Mouse (Mus musculus): Measurements from ENCODE around the gene Olfr312. TPM values are rescaled to one million over a fixed set of nuclear protein-coding genes. Genes with fewer than 3 reads are reported as not detected.
"Not testable (repeated sequence)": the region's sequence is repeated elsewhere in the genome, so short reads cannot be mapped to it uniquely, and the experiment has no call there.

Olfr312 gene
- polyA plus RNA-seq, 1 experiment from 2014 or later: not detected

GRCm38 (mm10) chr11:58803871-58804270 is 25.2 kb upstream of the Olfr312 start:
- ATAC-seq (ENCODE audit: insufficient number of reproducible peaks, insufficient read depth, low FRiP score, low TSS enrichment): no peak
- Histone ChIP-seq H3K36me3 (no peaks in the 10 kb centered on the region), H3K27me3 (no peaks in the 10 kb centered on the region), H3K4me1 (peaks cover 7% of the 10 kb centered on the region), H3K9me3 (no peaks in the 10 kb centered on the region), H3K4me2 (replicated peaks) (no peak overlapping the region), H3K4me3 (no peak overlapping the region), H3K27ac (no peak overlapping the region), H3K9ac (no peak overlapping the region)
- WGBS: 77% methylated on average over 4 of the region's 4 CpGs

- Histone ChIP-seq H3K4me2 (replicated peaks) (no peak overlapping the region), H3K27ac (no peak overlapping the region), H3K9me3 (no peaks in the 10 kb centered on the region), H3K9ac (no peak overlapping the region), H3K27me3 (no peaks in the 10 kb centered on the region), H3K4me1 (peaks cover 7% of the 10 kb centered on the region), H3K4me3 (no peak overlapping the region), H3K36me3 (no peaks in the 10 kb centered on the region)
- WGBS: 83% methylated on average over 2 of the region's 2 CpGs
- no peak for ATAC-seq (ENCODE audit: insufficient number of reproducible peaks, insufficient read depth, low FRiP score, low TSS enrichment)
Measured at GRCm38 (mm10) chr11:58804393-58804792, 24.6 kb upstream of the Olfr312 start.

- no peak for ATAC-seq (ENCODE audit: insufficient number of reproducible peaks, insufficient read depth, low FRiP score, low TSS enrichment)
- H3K27me3 ChIP-seq: no peaks in the 10 kb centered on the region
- 3% methylated on average over 1 of the region's 1 CpGs for WGBS
Measured at GRCm38 (mm10) chr11:58812001-58812400, 17.0 kb upstream of the Olfr312 start.

GRCm38 (mm10) chr11:58814700-58815099 is 14.3 kb upstream of the Olfr312 start, which contains the start of gene Olfr313:
Olfr313 (plus strand) TSS chr11:58815000.
- not testable (repeated sequence) for H3K9ac ChIP-seq; H3K27me3 ChIP-seq; H3K4me2 ChIP-seq (replicated peaks); H3K9me3 ChIP-seq; ATAC-seq (ENCODE audit: insufficient number of reproducible peaks, insufficient read depth, low FRiP score, low TSS enrichment); H3K4me3 ChIP-seq; H3K27ac ChIP-seq; H3K4me1 ChIP-seq; H3K36me3 ChIP-seq
- WGBS: 50% methylated on average over 1 of the region's 1 CpGs

More at GRCm38 (mm10) chr11:58812001-58812400, 17.0 kb upstream of the Olfr312 start:
- Histone ChIP-seq H3K36me3 (no peaks in the 10 kb centered on the region), H3K9me3 (no peaks in the 10 kb centered on the region), H3K9ac (no peak overlapping the region), H3K4me1 (no peaks in the 10 kb centered on the region), H3K4me2 (replicated peaks) (no peak overlapping the region), H3K27ac (no peak overlapping the region), H3K4me3 (no peak overlapping the region)

GRCm38 (mm10) chr11:58815676-58816075 is 13.4 kb upstream of the Olfr312 start:
- Histone ChIP-seq H3K36me3 (no peaks in the 10 kb centered on the region), H3K4me3 (no peak overlapping the region), H3K4me2 (replicated peaks) (no peak overlapping the region), H3K27ac (no peak overlapping the region), H3K4me1 (no peaks in the 10 kb centered on the region), H3K9ac (no peak overlapping the region), H3K27me3 (no peaks in the 10 kb centered on the region), H3K9me3 (no peaks in the 10 kb centered on the region)
- ATAC-seq (ENCODE audit: insufficient number of reproducible peaks, insufficient read depth, low FRiP score, low TSS enrichment): no peak
- 82% methylated on average over 1 of the region's 1 CpGs for WGBS

GRCm38 (mm10) chr11:58829764-58830163 is 727 bp downstream of the Olfr312 start:
- H3K9ac ChIP-seq: no peak overlapping the region
- WGBS: 73% methylated on average over 3 of the region's 3 CpGs
- H3K36me3 ChIP-seq: no peaks in the 10 kb centered on the region

GRCm38 (mm10) chr11:58832541-58832940 is 3.5 kb downstream of the Olfr312 start:
- H3K36me3 ChIP-seq; H3K4me1 ChIP-seq; H3K9ac ChIP-seq; H3K9me3 ChIP-seq; H3K27me3 ChIP-seq; H3K4me3 ChIP-seq; ATAC-seq (ENCODE audit: insufficient number of reproducible peaks, insufficient read depth, low FRiP score, low TSS enrichment); H3K27ac ChIP-seq; H3K4me2 ChIP-seq (replicated peaks): not testable (repeated sequence)
- WGBS: 76% methylated on average over 3 of the region's 3 CpGs

More at GRCm38 (mm10) chr11:58829764-58830163, 727 bp downstream of the Olfr312 start:
- no peak overlapping the region for H3K27ac ChIP-seq
- H3K27me3 ChIP-seq: no peaks in the 10 kb centered on the region
- ATAC-seq (ENCODE audit: insufficient number of reproducible peaks, insufficient read depth, low FRiP score, low TSS enrichment): no peak
- H3K4me2 ChIP-seq (replicated peaks): no peak overlapping the region
- H3K4me3 ChIP-seq: no peak overlapping the region
- no peaks in the 10 kb centered on the region for H3K9me3 ChIP-seq
- no peaks in the 10 kb centered on the region for H3K4me1 ChIP-seq

GRCm38 (mm10) chr11:58838951-58839350 is 9.9 kb downstream of the Olfr312 start, which contains the start of gene Olfr311:
Olfr311 (plus strand) TSS chr11:58839251.
- H3K4me2 ChIP-seq (replicated peaks); H3K4me1 ChIP-seq; H3K27me3 ChIP-seq; H3K36me3 ChIP-seq; H3K9ac ChIP-seq; H3K9me3 ChIP-seq; H3K4me3 ChIP-seq; H3K27ac ChIP-seq; ATAC-seq (ENCODE audit: insufficient number of reproducible peaks, insufficient read depth, low FRiP score, low TSS enrichment): not testable (repeated sequence)

- peak within 1 kb of the TSS; percentile 72 for H3K9ac ChIP-seq
- H3K4me1 ChIP-seq: peaks cover 6% of the 10 kb centered on the region
- peak; percentile 99 for ATAC-seq (ENCODE audit: insufficient number of reproducible peaks, insufficient read depth, low FRiP score, low TSS enrichment)
- H3K4me3 ChIP-seq: peak within 1 kb of the TSS; percentile 77
- H3K36me3 ChIP-seq: peaks cover 20% of the 10 kb centered on the region
- H3K27ac ChIP-seq: peak within 1 kb of the TSS; percentile 9; the same call in 1 of the 2 replicates
- no peaks in the 10 kb centered on the region for H3K9me3 ChIP-seq
- H3K4me2 ChIP-seq (replicated peaks): peak within 1 kb of the TSS; percentile 88
- no peaks in the 10 kb centered on the region for H3K27me3 ChIP-seq
- under 1% methylated on average over 24 of the region's 24 CpGs for WGBS
Measured at GRCm38 (mm10) chr11:58846919-58847461, 18.0 kb downstream of the Olfr312 start, which contains the start of gene Gm12258. Gm12258 (plus strand) TSS chr11:58847158.

GRCm38 (mm10) chr11:58847636-58848035 is 18.6 kb downstream of the Olfr312 start:
- 48% methylated on average over 9 of the region's 9 CpGs for WGBS
- H3K36me3 ChIP-seq: peaks cover 26% of the 10 kb centered on the region
- H3K27ac ChIP-seq: 0 out of 2 replicates have a peak overlapping the region, but pooled peaks have one; percentile 9
- H3K9me3 ChIP-seq: no peaks in the 10 kb centered on the region
- peak overlapping the region; percentile 88 for H3K4me2 ChIP-seq (replicated peaks)
- peak overlapping the region; percentile 77 for H3K4me3 ChIP-seq
- ATAC-seq (ENCODE audit: insufficient number of reproducible peaks, insufficient read depth, low FRiP score, low TSS enrichment): no peak
- H3K27me3 ChIP-seq: no peaks in the 10 kb centered on the region
- peak overlapping the region; percentile 72 for H3K9ac ChIP-seq
- H3K4me1 ChIP-seq: peaks cover 6% of the 10 kb centered on the region

- Histone ChIP-seq H3K9ac (no peak overlapping the region), H3K27ac (no peak overlapping the region), H3K4me2 (replicated peaks) (no peak overlapping the region), H3K9me3 (no peaks in the 10 kb centered on the region), H3K36me3 (peaks cover 38% of the 10 kb centered on the region), H3K4me3 (no peak overlapping the region), H3K27me3 (no peaks in the 10 kb centered on the region), H3K4me1 (peaks cover 6% of the 10 kb centered on the region)
- 76% methylated on average over 2 of the region's 2 CpGs for WGBS
- no peak for ATAC-seq (ENCODE audit: insufficient number of reproducible peaks, insufficient read depth, low FRiP score, low TSS enrichment)
Measured at GRCm38 (mm10) chr11:58849731-58850130, 20.7 kb downstream of the Olfr312 start.

- no peak for ATAC-seq (ENCODE audit: insufficient number of reproducible peaks, insufficient read depth, low FRiP score, low TSS enrichment)
- no peaks in the 10 kb centered on the region for H3K4me1 ChIP-seq
- WGBS: 96% methylated on average over 8 of the region's 8 CpGs
Measured at GRCm38 (mm10) chr11:58860744-58861143, 31.7 kb downstream of the Olfr312 start.

More at GRCm38 (mm10) chr11:58860744-58861143, 31.7 kb downstream of the Olfr312 start:
- Histone ChIP-seq H3K4me3 (no peak overlapping the region), H3K27me3 (no peaks in the 10 kb centered on the region), H3K27ac (no peak overlapping the region), H3K36me3 (peaks cover 52% of the 10 kb centered on the region), H3K9ac (no peak overlapping the region), H3K9me3 (peaks cover 24% of the 10 kb centered on the region), H3K4me2 (replicated peaks) (no peak overlapping the region)
